Mouse (Mus musculus) liver, embryonic 14.5 days (tissue): Measurements from ENCODE around the gene Robo1.

ENCODE experiments used
- CTCF ChIP-seq: IDR thresholded peaks from 2 replicates; pipeline ENCODE4 v1.5.1; 2016; ENCODE audit warnings: antibody characterized with exemption, low read depth, control low read depth
- EP300 ChIP-seq: IDR thresholded peaks from 2 replicates; pipeline ENCODE4 v1.6.1; 2016; ENCODE audit warnings: antibody characterized with exemption, low read depth

GRCm38 (mm10) chr16:72531337-72531736 lies 223.2 kb downstream of the Robo1 start:
- TF ChIP-seq CTCF, result no peak
- TF ChIP-seq EP300, result no peak
